Mouse (Mus musculus) urinary bladder, postnatal 25 days (tissue): ENCODE results near the gene Serpinc1.
A peak's percentile ranks its signal among the peaks of the same experiment; 100 is the strongest.
"Not testable (repeated sequence)": the region's sequence is repeated elsewhere in the genome, so short reads cannot be mapped to it uniquely, and the experiment has no call there.

Source experiments
- DNase-seq: peaks from one replicate; pipeline ENCODE4 v3.0.0; 2022; ENCODE audit warnings: low spot score

Gene Serpinc1

GRCm38 (mm10) chr1:161025410-161026210 lies 47.2 kb downstream of the Serpinc1 start:
- no peak for DNase-seq

GRCm38 (mm10) chr1:161027196-161027595 lies 48.8 kb downstream of the Serpinc1 start:
- DNase-seq = no peak

GRCm38 (mm10) chr1:161028427-161028826 lies 50.0 kb downstream of the Serpinc1 start:
- DNase-seq = not testable (repeated sequence)

- DNase-seq = no peak
These were observed 51.7 kb downstream of the Serpinc1 start for GRCm38 (mm10) chr1:161030058-161030457.

- no peak for DNase-seq
These were observed 53.5 kb downstream of the Serpinc1 start for GRCm38 (mm10) chr1:161031881-161032280.

GRCm38 (mm10) chr1:161032345-161032744 lies 54.0 kb downstream of the Serpinc1 start:
- DNase-seq = no peak

- no peak for DNase-seq
These were observed 55.6 kb downstream of the Serpinc1 start for GRCm38 (mm10) chr1:161033856-161034434.

GRCm38 (mm10) chr1:161034435-161035280 lies 56.3 kb downstream of the Serpinc1 start, which contains the start of gene Zbtb37:
Gene Zbtb37 (minus strand): TSS chr1:161034849.
- DNase-seq = peak; percentile 96

- peak; percentile 8 for DNase-seq
These were observed 56.9 kb downstream of the Serpinc1 start for GRCm38 (mm10) chr1:161035281-161035785.

GRCm38 (mm10) chr1:161035786-161036404 lies 57.5 kb downstream of the Serpinc1 start:
- DNase-seq = no peak

GRCm38 (mm10) chr1:161036411-161036841 lies 58.0 kb downstream of the Serpinc1 start:
- DNase-seq = peak; percentile 13

GRCm38 (mm10) chr1:161037026-161037425 lies 58.6 kb downstream of the Serpinc1 start:
- no peak for DNase-seq

- no peak for DNase-seq
These were observed 59.2 kb downstream of the Serpinc1 start for GRCm38 (mm10) chr1:161037599-161037998.

- DNase-seq = no peak
These were observed 59.6 kb downstream of the Serpinc1 start for GRCm38 (mm10) chr1:161038004-161038403.

GRCm38 (mm10) chr1:161038968-161039721 lies 60.8 kb downstream of the Serpinc1 start:
- DNase-seq = no peak

- no peak for DNase-seq
These were observed 61.5 kb downstream of the Serpinc1 start for GRCm38 (mm10) chr1:161039741-161040425.

- no peak for DNase-seq
These were observed 62.0 kb downstream of the Serpinc1 start for GRCm38 (mm10) chr1:161040426-161040770.

GRCm38 (mm10) chr1:161040855-161041254 lies 62.5 kb downstream of the Serpinc1 start:
- DNase-seq = no peak

GRCm38 (mm10) chr1:161041261-161042020 lies 63.1 kb downstream of the Serpinc1 start:
- DNase-seq = no peak

GRCm38 (mm10) chr1:161046972-161047371 lies 68.6 kb downstream of the Serpinc1 start:
- no peak for DNase-seq
